Mouse (Mus musculus): Measurements from ENCODE around the gene Immp2l. TPM values are rescaled to one million over a fixed set of nuclear protein-coding genes. Genes with fewer than 3 reads are reported as not detected.
A peak's percentile ranks its signal among the peaks of the same experiment; 100 is the strongest.

Immp2l gene
- polyA plus RNA-seq, 1 experiment from 2014 or later = 6.3 TPM

- Histone ChIP-seq H3K27ac (ENCODE audit: low read depth, low read length) (no peak overlapping the region), H3K27me3 (replicated peaks; ENCODE audit: control insufficient read depth, insufficient read depth, low read length) (no peaks in the 10 kb centered on the region), H3K36me3 (ENCODE audit: control insufficient read depth, insufficient read depth, low read length) (no peaks in the 10 kb centered on the region), H3K4me2 (ENCODE audit: low read length) (no peak overlapping the region), H3K9ac (ENCODE audit: low read length) (no peak overlapping the region), H3K4me3 (ENCODE audit: low read depth, low read length) (no peak overlapping the region), H3K9me3 (replicated peaks; ENCODE audit: control insufficient read depth, low read length) (no peaks in the 10 kb centered on the region), H3K4me1 (ENCODE audit: control insufficient read depth, insufficient read depth, low read length) (no peaks in the 10 kb centered on the region)
- 85% methylated on average over 2 of the region's 2 CpGs for WGBS
- ATAC-seq (no peak), DNase-seq (ENCODE audit: low spot score) (no peak)
Measured at GRCm38 (mm10) chr12:41325756-41326155, 301.9 kb downstream of the Immp2l start.

GRCm38 (mm10) chr12:41330988-41331671 is 307.2 kb downstream of the Immp2l start:
- WGBS = 71% methylated on average over 7 of the region's 7 CpGs

GRCm38 (mm10) chr12:41345621-41346020 is 321.7 kb downstream of the Immp2l start:
- Histone ChIP-seq H3K4me2 (ENCODE audit: low read length) (no peak overlapping the region), H3K4me1 (ENCODE audit: control insufficient read depth, insufficient read depth, low read length) (no peaks in the 10 kb centered on the region), H3K36me3 (ENCODE audit: control insufficient read depth, insufficient read depth, low read length) (no peaks in the 10 kb centered on the region), H3K27ac (ENCODE audit: low read depth, low read length) (no peak overlapping the region), H3K27me3 (replicated peaks; ENCODE audit: control insufficient read depth, insufficient read depth, low read length) (no peaks in the 10 kb centered on the region), H3K9ac (ENCODE audit: low read length) (no peak overlapping the region), H3K9me3 (replicated peaks; ENCODE audit: control insufficient read depth, low read length) (no peaks in the 10 kb centered on the region), H3K4me3 (ENCODE audit: low read depth, low read length) (no peak overlapping the region)
- ATAC-seq (no peak), DNase-seq (ENCODE audit: low spot score) (no peak)
- WGBS = 89% methylated on average over 4 of the region's 4 CpGs

More at GRCm38 (mm10) chr12:41330988-41331671, 307.2 kb downstream of the Immp2l start:
- H3K27me3 ChIP-seq (replicated peaks; ENCODE audit: control insufficient read depth, insufficient read depth, low read length) = no peaks in the 10 kb centered on the region
- H3K4me1 ChIP-seq (ENCODE audit: control insufficient read depth, insufficient read depth, low read length) = no peaks in the 10 kb centered on the region
- no peak overlapping the region for H3K4me3 ChIP-seq (ENCODE audit: low read depth, low read length)
- no peaks in the 10 kb centered on the region for H3K9me3 ChIP-seq (replicated peaks; ENCODE audit: control insufficient read depth, low read length)
- no peak overlapping the region for H3K9ac ChIP-seq (ENCODE audit: low read length)
- H3K4me2 ChIP-seq (ENCODE audit: low read length) = no peak overlapping the region
- no peaks in the 10 kb centered on the region for H3K36me3 ChIP-seq (ENCODE audit: control insufficient read depth, insufficient read depth, low read length)
- ATAC-seq (no peak), DNase-seq (ENCODE audit: low spot score) (no peak)
- no peak overlapping the region for H3K27ac ChIP-seq (ENCODE audit: low read depth, low read length)

- no peak for ATAC-seq
- Histone ChIP-seq H3K27ac (ENCODE audit: low read depth, low read length) (no peak overlapping the region), H3K27me3 (replicated peaks; ENCODE audit: control insufficient read depth, insufficient read depth, low read length) (no peaks in the 10 kb centered on the region), H3K4me1 (ENCODE audit: control insufficient read depth, insufficient read depth, low read length) (no peaks in the 10 kb centered on the region), H3K4me2 (ENCODE audit: low read length) (no peak overlapping the region), H3K9ac (ENCODE audit: low read length) (no peak overlapping the region), H3K4me3 (ENCODE audit: low read depth, low read length) (no peak overlapping the region), H3K9me3 (replicated peaks; ENCODE audit: control insufficient read depth, low read length) (no peaks in the 10 kb centered on the region), H3K36me3 (ENCODE audit: control insufficient read depth, insufficient read depth, low read length) (no peaks in the 10 kb centered on the region)
- no peak for DNase-seq (ENCODE audit: low spot score)
- WGBS = 97% methylated on average over 2 of the region's 2 CpGs
Measured at GRCm38 (mm10) chr12:41347494-41347893, 323.6 kb downstream of the Immp2l start.

- Histone ChIP-seq H3K27me3 (replicated peaks; ENCODE audit: control insufficient read depth, insufficient read depth, low read length) (no peaks in the 10 kb centered on the region), H3K36me3 (ENCODE audit: control insufficient read depth, insufficient read depth, low read length) (no peaks in the 10 kb centered on the region), H3K4me1 (ENCODE audit: control insufficient read depth, insufficient read depth, low read length) (no peaks in the 10 kb centered on the region), H3K9me3 (replicated peaks; ENCODE audit: control insufficient read depth, low read length) (no peaks in the 10 kb centered on the region), H3K27ac (ENCODE audit: low read depth, low read length) (no peak overlapping the region), H3K4me2 (ENCODE audit: low read length) (no peak overlapping the region), H3K4me3 (ENCODE audit: low read depth, low read length) (no peak overlapping the region), H3K9ac (ENCODE audit: low read length) (no peak overlapping the region)
- WGBS = 83% methylated on average over 2 of the region's 2 CpGs
- no peak for ATAC-seq
- no peak for DNase-seq (ENCODE audit: low spot score)
Measured at GRCm38 (mm10) chr12:41349386-41349785, 325.5 kb downstream of the Immp2l start.

GRCm38 (mm10) chr12:41349814-41350213 is 325.9 kb downstream of the Immp2l start:
- DNase-seq (ENCODE audit: low spot score) (no peak), ATAC-seq (no peak)
- no peaks in the 10 kb centered on the region for H3K36me3 ChIP-seq (ENCODE audit: control insufficient read depth, insufficient read depth, low read length)
- H3K4me1 ChIP-seq (ENCODE audit: control insufficient read depth, insufficient read depth, low read length) = no peaks in the 10 kb centered on the region
- 83% methylated on average over 2 of the region's 2 CpGs for WGBS
- H3K27ac ChIP-seq (ENCODE audit: low read depth, low read length) = no peak overlapping the region
- no peaks in the 10 kb centered on the region for H3K27me3 ChIP-seq (replicated peaks; ENCODE audit: control insufficient read depth, insufficient read depth, low read length)
- no peak overlapping the region for H3K9ac ChIP-seq (ENCODE audit: low read length)
- H3K4me3 ChIP-seq (ENCODE audit: low read depth, low read length) = no peak overlapping the region
- no peak overlapping the region for H3K4me2 ChIP-seq (ENCODE audit: low read length)
- H3K9me3 ChIP-seq (replicated peaks; ENCODE audit: control insufficient read depth, low read length) = no peaks in the 10 kb centered on the region

GRCm38 (mm10) chr12:41351275-41351674 is 327.4 kb downstream of the Immp2l start:
- Histone ChIP-seq H3K9ac (ENCODE audit: low read length) (no peak overlapping the region), H3K27ac (ENCODE audit: low read depth, low read length) (no peak overlapping the region), H3K36me3 (ENCODE audit: control insufficient read depth, insufficient read depth, low read length) (no peaks in the 10 kb centered on the region), H3K4me2 (ENCODE audit: low read length) (no peak overlapping the region), H3K4me1 (ENCODE audit: control insufficient read depth, insufficient read depth, low read length) (no peaks in the 10 kb centered on the region), H3K27me3 (replicated peaks; ENCODE audit: control insufficient read depth, insufficient read depth, low read length) (no peaks in the 10 kb centered on the region), H3K4me3 (ENCODE audit: low read depth, low read length) (no peak overlapping the region), H3K9me3 (replicated peaks; ENCODE audit: control insufficient read depth, low read length) (no peaks in the 10 kb centered on the region)
- DNase-seq (ENCODE audit: low spot score) (peak; percentile 86), ATAC-seq (peak; percentile 83)
- 6% methylated on average over 2 of the region's 2 CpGs for WGBS

GRCm38 (mm10) chr12:41354857-41355256 is 331.0 kb downstream of the Immp2l start:
- no peak overlapping the region for H3K4me3 ChIP-seq (ENCODE audit: low read depth, low read length)
- H3K4me2 ChIP-seq (ENCODE audit: low read length) = no peak overlapping the region
- H3K27ac ChIP-seq (ENCODE audit: low read depth, low read length) = no peak overlapping the region

GRCm38 (mm10) chr12:41356040-41356439 is 332.1 kb downstream of the Immp2l start:
- peak; percentile 19 for DNase-seq (ENCODE audit: low spot score)
- no peaks in the 10 kb centered on the region for H3K4me1 ChIP-seq (ENCODE audit: control insufficient read depth, insufficient read depth, low read length)
- 80% methylated on average over 3 of the region's 3 CpGs for WGBS

More at GRCm38 (mm10) chr12:41354857-41355256, 331.0 kb downstream of the Immp2l start:
- H3K9ac ChIP-seq (ENCODE audit: low read length) = no peak overlapping the region
- H3K9me3 ChIP-seq (replicated peaks; ENCODE audit: control insufficient read depth, low read length) = no peaks in the 10 kb centered on the region
- 71% methylated on average over 1 of the region's 1 CpGs for WGBS
- no peaks in the 10 kb centered on the region for H3K4me1 ChIP-seq (ENCODE audit: control insufficient read depth, insufficient read depth, low read length)
- H3K36me3 ChIP-seq (ENCODE audit: control insufficient read depth, insufficient read depth, low read length) = no peaks in the 10 kb centered on the region
- ATAC-seq = no peak
- no peak for DNase-seq (ENCODE audit: low spot score)
- no peaks in the 10 kb centered on the region for H3K27me3 ChIP-seq (replicated peaks; ENCODE audit: control insufficient read depth, insufficient read depth, low read length)

More at GRCm38 (mm10) chr12:41356040-41356439, 332.1 kb downstream of the Immp2l start:
- Histone ChIP-seq H3K9ac (ENCODE audit: low read length) (no peak overlapping the region), H3K4me2 (ENCODE audit: low read length) (no peak overlapping the region), H3K4me3 (ENCODE audit: low read depth, low read length) (no peak overlapping the region), H3K9me3 (replicated peaks; ENCODE audit: control insufficient read depth, low read length) (no peaks in the 10 kb centered on the region), H3K27me3 (replicated peaks; ENCODE audit: control insufficient read depth, insufficient read depth, low read length) (no peaks in the 10 kb centered on the region), H3K27ac (ENCODE audit: low read depth, low read length) (no peak overlapping the region), H3K36me3 (ENCODE audit: control insufficient read depth, insufficient read depth, low read length) (no peaks in the 10 kb centered on the region)
- ATAC-seq = no peak

Data from forebrain, embryonic 14.5 days (tissue).